Mouse (Mus musculus) E14TG2a.4 (cell line): ENCODE measurements around the gene Setx.

ENCODE experiments used
- CTCF ChIP-seq: conservative IDR thresholded peaks from 2 replicates; pipeline ENCODE4 v1.5.1; 2014; ENCODE audit warnings: low read length
- POU5F1 ChIP-seq: IDR thresholded peaks from 2 replicates; pipeline ENCODE4 v1.6.1; 2014; ENCODE audit warnings: low read length, borderline replicate concordance

- TF ChIP-seq CTCF, result no peak
- TF ChIP-seq POU5F1, result no peak
Observed at GRCm38 (mm10) chr2:29096751-29097150, 27.2 kb upstream of the Setx start.
